Mouse (Mus musculus) hindbrain, embryonic 16.5 days (tissue): Measurements from ENCODE around the gene Plxna3. TPM values are rescaled to one million over a fixed set of nuclear protein-coding genes. Genes with fewer than 3 reads are reported as not detected.

Experiments used
- ATAC-seq: fragments of 200-750 bp; cut with Nextera tagmentation; 2 replicates; pipeline ENCODE4 v1.8.0; 2017; ENCODE audit warnings: moderate TSS enrichment, moderate library complexity
- H3K27ac ChIP-seq: fragments of 300-500 bp; sonication (generic); 2 replicates; pipeline ENCODE4 v1.5.1; 2014; ENCODE audit warnings: low read depth, mild to moderate bottlenecking, control low read depth, low read length, moderate library complexity
- H3K27me3 ChIP-seq: fragments of 300-500 bp; sonication (generic); replicated peaks from 2 replicates; pipeline ENCODE4 v1.6.1; 2014; ENCODE audit warnings: low read length; ENCODE audit not compliant: control insufficient read depth, insufficient read depth
- H3K36me3 ChIP-seq: fragments of 300-500 bp; sonication (generic); 2 replicates; pipeline ENCODE4 v1.6.1; 2014; ENCODE audit warnings: mild to moderate bottlenecking, low read length, moderate library complexity, mixed read lengths; ENCODE audit not compliant: control insufficient read depth, insufficient read depth
- H3K4me1 ChIP-seq: fragments of 300-500 bp; sonication (generic); 2 replicates; pipeline ENCODE4 v1.6.1; 2014; ENCODE audit warnings: low read depth, low read length; ENCODE audit not compliant: control insufficient read depth, insufficient read depth
- H3K4me2 ChIP-seq: fragments of 300-500 bp; sonication (generic); 2 replicates; pipeline ENCODE4 v1.6.1; 2014; ENCODE audit warnings: mild to moderate bottlenecking, low read length, control low read depth, moderate library complexity
- H3K4me3 ChIP-seq: fragments of 300-500 bp; sonication (generic); 2 replicates; pipeline ENCODE4 v1.5.1; 2014; ENCODE audit warnings: mild to moderate bottlenecking, low read length, control low read depth, moderate library complexity
- H3K9ac ChIP-seq: fragments of 300-500 bp; sonication (generic); 2 replicates; pipeline ENCODE4 v1.6.1; 2014; ENCODE audit warnings: low read depth, mild to moderate bottlenecking, control low read depth, low read length, moderate library complexity
- H3K9me3 ChIP-seq: fragments of 300-500 bp; sonication (generic); 2 replicates; pipeline ENCODE4 v1.6.1; 2014; ENCODE audit warnings: mild to moderate bottlenecking, low read length, moderate library complexity; ENCODE audit not compliant: control insufficient read depth
- WGBS: fragments of 180-500 bp; shearing (Covaris S2); extraction: QIAGEN DNeasy Blood & Tissue Kit; methylation state at CpG from one replicate; pipeline ENCODE4 v1.1.7; 2014; 5-methylcytosine and 5-hydroxymethylcytosine counted together
- polyA plus RNA-seq: library from polyadenylated mRNA; unstranded; fragments of >200 nt; fragmentation: Nextera tagmentation; extraction: Ambion mirVana; gene quantifications from 2 replicates; pipeline ENCODE4 v1.2.1, GENCODE M21; 2015

Plxna3 gene
- polyA plus RNA-seq = 38.2 and 49.4 TPM in 2 replicates

GRCm38 (mm10) chrX:74328725-74329161 is at the start of gene Plxna3:
Plxna3 (plus strand) TSS chrX:74329066.
- Histone ChIP-seq H3K4me1 (peaks cover 12% of the 10 kb centered on the region; the same call in 1 of the 2 replicates), H3K27me3 (no peaks in the 10 kb centered on the region), H3K4me3 (peak within 1 kb of the TSS; percentile 55), H3K4me2 (peak within 1 kb of the TSS; percentile 75), H3K9me3 (no peaks in the 10 kb centered on the region), H3K9ac (peak within 1 kb of the TSS; percentile 68), H3K27ac (peak within 1 kb of the TSS; percentile 85), H3K36me3 (no peaks in the 10 kb centered on the region)
- 15% methylated on average over 27 of the region's 30 CpGs for WGBS
- ATAC-seq = peak; percentile 96

GRCm38 (mm10) chrX:74281041-74281731 is 47.7 kb upstream of the Plxna3 start:
- Histone ChIP-seq H3K36me3 (no peaks in the 10 kb centered on the region), H3K4me1 (peaks cover 3% of the 10 kb centered on the region), H3K27me3 (no peaks in the 10 kb centered on the region), H3K9ac (peak overlapping the region; percentile 63), H3K4me2 (peak overlapping the region; percentile 74), H3K9me3 (no peaks in the 10 kb centered on the region), H3K27ac (peak overlapping the region; percentile 51; the same call in 1 of the 2 replicates), H3K4me3 (peak overlapping the region; percentile 56)
- ATAC-seq = no peak
- WGBS = 24% methylated on average over 14 of the region's 14 CpGs

DNA sequence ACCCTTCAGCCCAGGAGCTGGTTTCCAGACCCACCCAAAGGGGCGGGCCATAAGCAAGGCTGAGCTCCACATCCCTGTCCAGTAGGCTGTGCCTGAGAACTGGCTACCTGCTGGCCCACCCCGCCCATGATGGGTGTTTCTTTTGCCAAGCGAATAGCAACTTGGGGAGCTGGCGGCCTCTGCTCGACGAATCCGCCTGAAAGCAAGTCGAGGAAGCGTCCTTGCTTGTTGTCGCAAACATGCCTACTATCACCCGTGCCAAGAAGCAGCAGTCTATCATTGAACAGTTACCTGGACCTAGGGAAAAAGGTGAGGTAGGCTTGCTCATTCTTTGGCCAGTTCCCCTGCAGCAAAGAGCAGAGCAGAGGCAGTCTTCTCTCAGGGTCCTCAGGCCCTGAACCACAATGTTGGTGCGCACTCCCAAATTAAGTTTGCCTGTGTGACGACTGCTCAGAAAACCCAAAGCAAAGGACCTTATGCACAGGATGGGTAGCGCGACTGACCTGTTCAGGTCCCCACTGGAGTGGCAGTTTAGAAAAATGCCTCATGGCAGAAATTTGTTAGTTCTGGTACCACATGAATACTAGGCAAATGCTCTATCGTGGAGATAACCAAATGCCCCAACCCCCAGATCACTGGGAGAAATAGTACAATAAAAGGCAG is 47.0 kb upstream of the Plxna3 start, which contains the start of the genes Taz and Dnase1l1:
Gene Taz (plus strand): TSS at position 181 of the 663 bp plus-strand sequence.
Gene Dnase1l1 (minus strand): TSS at position 606 of the 663 bp plus-strand sequence.
- peak; percentile 79 for ATAC-seq
- H3K4me1 ChIP-seq = peaks cover 3% of the 10 kb centered on the region
- 20% methylated on average over 16 of the region's 16 CpGs for WGBS

DNA sequence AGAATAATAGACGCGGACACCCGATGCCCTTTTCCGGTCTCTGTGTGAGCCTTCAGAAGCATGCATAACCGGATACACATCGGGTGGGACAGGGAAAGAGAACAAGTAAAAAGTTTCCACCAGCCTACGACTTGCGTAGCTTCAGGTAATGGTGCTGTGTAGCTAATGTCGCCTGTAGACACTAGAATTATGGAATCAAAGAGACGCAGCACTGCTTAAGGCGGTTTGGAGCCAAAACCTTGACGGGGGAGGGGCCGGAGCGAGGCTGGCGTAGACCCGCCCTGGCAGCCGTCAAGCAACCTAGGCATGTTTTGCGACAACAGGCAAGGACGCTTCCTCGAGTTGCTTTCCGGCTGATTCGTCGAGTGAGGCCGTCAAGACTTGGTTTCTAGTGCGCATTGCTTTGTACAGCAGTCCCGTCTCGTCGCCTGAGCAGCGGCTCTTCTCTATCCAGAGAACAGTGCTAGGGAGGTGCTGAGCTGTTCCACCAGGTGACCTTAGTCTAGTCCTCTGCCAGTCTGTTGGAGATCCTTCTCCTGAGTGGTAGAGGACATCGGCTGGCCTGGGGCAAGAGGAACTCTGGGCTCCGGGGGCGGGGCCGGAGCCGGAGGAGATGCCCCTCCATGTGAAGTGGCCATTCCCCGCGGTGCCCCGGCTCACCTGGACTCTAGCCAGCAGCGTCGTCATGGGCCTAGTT is 46.3 kb upstream of the Plxna3 start:
- peak; percentile 87 for ATAC-seq
- Histone ChIP-seq H3K36me3 (no peaks in the 10 kb centered on the region), H3K27me3 (no peaks in the 10 kb centered on the region), H3K4me1 (peaks cover 3% of the 10 kb centered on the region), H3K9ac (peak overlapping the region; percentile 75), H3K4me3 (peak overlapping the region; percentile 56), H3K4me2 (peak overlapping the region; percentile 74), H3K9me3 (no peaks in the 10 kb centered on the region), H3K27ac (peak overlapping the region; percentile 83)
- 19% methylated on average over 39 of the region's 39 CpGs for WGBS

More for the DNA sequence above, 47.0 kb upstream of the Plxna3 start, which contains the start of the genes Taz and Dnase1l1:
- no peaks in the 10 kb centered on the region for H3K9me3 ChIP-seq
- peak within 1 kb of the TSS; percentile 74 for H3K4me2 ChIP-seq
- peak within 1 kb of the TSS; percentile 83 for H3K27ac ChIP-seq
- H3K36me3 ChIP-seq = no peaks in the 10 kb centered on the region
- H3K9ac ChIP-seq = peak within 1 kb of the TSS; percentile 75
- H3K4me3 ChIP-seq = peak within 1 kb of the TSS; percentile 56
- H3K27me3 ChIP-seq = no peaks in the 10 kb centered on the region

DNA sequence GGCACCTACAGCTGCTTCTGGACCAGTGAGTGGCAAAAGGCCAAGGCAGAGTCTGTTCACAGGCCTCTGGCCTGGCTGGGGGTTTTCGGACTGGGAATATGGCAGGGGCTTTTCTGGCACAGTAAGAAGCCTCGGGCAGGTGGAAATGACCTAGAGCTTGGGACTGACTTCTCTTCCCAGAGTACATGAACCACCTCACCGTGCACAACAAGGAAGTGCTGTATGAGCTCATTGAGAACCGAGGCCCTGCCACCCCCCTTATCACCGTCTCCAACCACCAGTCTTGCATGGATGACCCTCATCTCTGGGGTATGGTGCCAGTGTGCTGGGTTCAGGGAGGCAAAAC is 45.8 kb upstream of the Plxna3 start:
- H3K4me1 ChIP-seq = peaks cover 3% of the 10 kb centered on the region
- WGBS = 27% methylated on average over 5 of the region's 5 CpGs
- peak; percentile 24 for ATAC-seq

DNA sequence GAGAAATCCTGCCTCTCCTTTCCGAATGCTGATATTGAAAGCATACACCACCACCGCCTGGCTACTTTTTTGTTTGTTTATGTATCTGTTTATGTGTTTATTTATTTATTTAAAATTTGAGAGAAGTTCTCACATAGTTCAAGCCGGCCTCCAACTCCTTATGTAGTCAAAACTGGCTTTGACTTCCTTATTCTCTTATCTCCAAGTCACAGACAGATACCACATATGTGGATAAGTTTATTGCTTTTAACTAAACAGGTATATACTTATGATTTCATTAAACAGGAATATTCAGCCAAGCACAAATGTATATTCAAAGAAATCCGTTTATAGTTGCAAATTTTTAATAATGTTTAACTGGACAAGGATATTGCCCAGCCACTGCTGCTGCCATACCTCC is 35.4 kb upstream of the Plxna3 start:
- Histone ChIP-seq H3K9me3 (no peaks in the 10 kb centered on the region), H3K27ac (no peak overlapping the region), H3K4me3 (no peak overlapping the region), H3K9ac (no peak overlapping the region), H3K27me3 (no peaks in the 10 kb centered on the region), H3K4me2 (no peak overlapping the region), H3K4me1 (peaks cover 3% of the 10 kb centered on the region; the same call in 1 of the 2 replicates), H3K36me3 (no peaks in the 10 kb centered on the region; the same call in 1 of the 2 replicates)
- ATAC-seq = no peak
- WGBS = 83% methylated on average over 4 of the region's 4 CpGs

More for the DNA sequence above, 45.8 kb upstream of the Plxna3 start:
- peak overlapping the region; percentile 75 for H3K9ac ChIP-seq
- no peaks in the 10 kb centered on the region for H3K27me3 ChIP-seq
- H3K9me3 ChIP-seq = no peaks in the 10 kb centered on the region
- H3K4me3 ChIP-seq = peak overlapping the region; percentile 56
- peak overlapping the region; percentile 83 for H3K27ac ChIP-seq
- peak overlapping the region; percentile 70 for H3K4me2 ChIP-seq
- H3K36me3 ChIP-seq = no peaks in the 10 kb centered on the region

- peak within 1 kb of the TSS; percentile 69 for H3K4me2 ChIP-seq
- ATAC-seq = peak; percentile 99
- no peaks in the 10 kb centered on the region for H3K9me3 ChIP-seq
- H3K4me1 ChIP-seq = peaks cover 4% of the 10 kb centered on the region; the same call in 1 of the 2 replicates
- H3K9ac ChIP-seq = peak within 1 kb of the TSS; percentile 82
- H3K27me3 ChIP-seq = no peaks in the 10 kb centered on the region
- peak within 1 kb of the TSS; percentile 68 for H3K4me3 ChIP-seq
- WGBS = 16% methylated on average over 31 of the region's 37 CpGs
- peak within 1 kb of the TSS; percentile 83 for H3K27ac ChIP-seq
- H3K36me3 ChIP-seq = peaks cover 8% of the 10 kb centered on the region
Measured at GRCm38 (mm10) chrX:74296538-74297448, 32.1 kb upstream of the Plxna3 start, which contains the start of gene Atp6ap1. Atp6ap1 (plus strand) TSS chrX:74297097.

GRCm38 (mm10) chrX:74298348-74298747 is 30.5 kb upstream of the Plxna3 start:
- H3K36me3 ChIP-seq = peaks cover 8% of the 10 kb centered on the region
- H3K27me3 ChIP-seq = no peaks in the 10 kb centered on the region
- H3K9ac ChIP-seq = no peak overlapping the region
- H3K4me3 ChIP-seq = no peak overlapping the region
- WGBS = 100% methylated on average over 1 of the region's 1 CpGs
- H3K9me3 ChIP-seq = no peaks in the 10 kb centered on the region
- H3K4me2 ChIP-seq = no peak overlapping the region
- H3K27ac ChIP-seq = no peak overlapping the region
- H3K4me1 ChIP-seq = peaks cover 4% of the 10 kb centered on the region; the same call in 1 of the 2 replicates
- no peak for ATAC-seq
